Mouse (Mus musculus) testis, postnatal 10 days (tissue): ENCODE results near the gene Gzmd.

Experiments
- DNase-seq: peaks from one replicate; pipeline ENCODE4 v3.0.0; 2021; ENCODE audit warnings: low spot score

The Gzmd gene

GRCm38 (mm10) chr14:56082016-56082415 lies 50.4 kb downstream of the Gzmd start:
- DNase-seq, result no peak
